Mouse (Mus musculus) erythroblast, embryonic 14.5 days (primary cell): ENCODE measurements around the gene Bach2. TPM values are rescaled to one million over a fixed set of nuclear protein-coding genes. Genes with fewer than 3 reads are reported as not detected.

ENCODE experiments used
- H3K27me3 ChIP-seq: 2 replicates; pipeline ENCODE4 v1.6.1; 2012; ENCODE audit warnings: inconsistent platforms; ENCODE audit not compliant: control insufficient read depth
- H3K36me3 ChIP-seq: 2 replicates; pipeline ENCODE4 v1.6.1; 2012; ENCODE audit warnings: mild to moderate bottlenecking, inconsistent platforms; ENCODE audit not compliant: control insufficient read depth
- H3K4me1 ChIP-seq: 2 replicates; pipeline ENCODE4 v1.6.1; 2012; ENCODE audit warnings: inconsistent platforms; ENCODE audit not compliant: control insufficient read depth
- H3K4me3 ChIP-seq: replicated peaks from 2 replicates; pipeline ENCODE3; 2012; ENCODE audit warnings: moderate library complexity, mild to moderate bottlenecking, inconsistent platforms
- H3K9me3 ChIP-seq: 2 replicates; pipeline ENCODE4 v1.6.1; 2012; ENCODE audit warnings: low read length, inconsistent platforms, mixed read lengths; ENCODE audit not compliant: control insufficient read depth
- GATA1 ChIP-seq: IDR thresholded peaks from 2 replicates; pipeline ENCODE4 v1.6.1; 2012; ENCODE audit warnings: low read length, inconsistent platforms, mixed read lengths
- TAL1 ChIP-seq: IDR thresholded peaks from 3 replicates; pipeline ENCODE4 v1.6.1; 2012; ENCODE audit warnings: low read length, inconsistent platforms, mixed read lengths
- polyA plus RNA-seq: library from polyadenylated mRNA; stranded (reverse); fragments of >175 nt; gene quantifications from 2 replicates; pipeline ENCODE4 v1.2.3, GENCODE M21; 2012

Gene Bach2
- polyA plus RNA-seq, 1 experiment, result 0.02 TPM

GRCm38 (mm10) chr4:32334765-32335164, 96.2 kb downstream of the Bach2 start:
- Histone ChIP-seq H3K9me3 (no peaks in the 10 kb centered on the region), H3K4me3 (no peak overlapping the region)
- TF ChIP-seq TAL1 (no peak), GATA1 (no peak)

GRCm38 (mm10) chr4:32335659-32336058, 97.1 kb downstream of the Bach2 start:
- H3K4me3 ChIP-seq, result no peak overlapping the region
- H3K9me3 ChIP-seq, result no peaks in the 10 kb centered on the region
- H3K27me3 ChIP-seq, result no peaks in the 10 kb centered on the region
- TF ChIP-seq GATA1 (no peak), TAL1 (no peak)
- peaks cover 17% of the 10 kb centered on the region for H3K4me1 ChIP-seq
- H3K36me3 ChIP-seq, result no peaks in the 10 kb centered on the region

More at GRCm38 (mm10) chr4:32334765-32335164, 96.2 kb downstream of the Bach2 start:
- no peaks in the 10 kb centered on the region for H3K36me3 ChIP-seq
- no peaks in the 10 kb centered on the region for H3K27me3 ChIP-seq
- H3K4me1 ChIP-seq, result peaks cover 17% of the 10 kb centered on the region

- Histone ChIP-seq H3K4me3 (no peak overlapping the region), H3K4me1 (peaks cover 14% of the 10 kb centered on the region), H3K36me3 (no peaks in the 10 kb centered on the region), H3K27me3 (no peaks in the 10 kb centered on the region), H3K9me3 (no peaks in the 10 kb centered on the region)
- TF ChIP-seq TAL1, result no peak
- TF ChIP-seq GATA1, result no peak
Measured at GRCm38 (mm10) chr4:32336642-32337041, 98.0 kb downstream of the Bach2 start.

- Histone ChIP-seq H3K4me3 (no peak overlapping the region), H3K36me3 (no peaks in the 10 kb centered on the region), H3K27me3 (no peaks in the 10 kb centered on the region), H3K9me3 (no peaks in the 10 kb centered on the region), H3K4me1 (peaks cover 14% of the 10 kb centered on the region)
- TF ChIP-seq TAL1 (no peak), GATA1 (no peak)
Measured at GRCm38 (mm10) chr4:32337638-32338037, 99.0 kb downstream of the Bach2 start.

- H3K36me3 ChIP-seq, result no peaks in the 10 kb centered on the region
- H3K4me1 ChIP-seq, result peaks cover 14% of the 10 kb centered on the region
- TF ChIP-seq GATA1, result no peak
- no peak for TF ChIP-seq TAL1
- H3K4me3 ChIP-seq, result no peak overlapping the region
- no peaks in the 10 kb centered on the region for H3K27me3 ChIP-seq
- H3K9me3 ChIP-seq, result no peaks in the 10 kb centered on the region
Measured at GRCm38 (mm10) chr4:32338451-32338850, 99.8 kb downstream of the Bach2 start.

- TF ChIP-seq GATA1, result no peak
- TF ChIP-seq TAL1, result no peak
- peaks cover 14% of the 10 kb centered on the region for H3K4me1 ChIP-seq
Measured at GRCm38 (mm10) chr4:32340844-32341243, 102.2 kb downstream of the Bach2 start.

GRCm38 (mm10) chr4:32342269-32342668, 103.7 kb downstream of the Bach2 start:
- no peaks in the 10 kb centered on the region for H3K9me3 ChIP-seq
- no peak overlapping the region for H3K4me3 ChIP-seq
- TF ChIP-seq TAL1 (no peak), GATA1 (no peak)
- no peaks in the 10 kb centered on the region; the same call in 1 of the 2 replicates for H3K27me3 ChIP-seq
- H3K36me3 ChIP-seq, result no peaks in the 10 kb centered on the region
- H3K4me1 ChIP-seq, result peaks cover 8% of the 10 kb centered on the region

More at GRCm38 (mm10) chr4:32340844-32341243, 102.2 kb downstream of the Bach2 start:
- Histone ChIP-seq H3K36me3 (no peaks in the 10 kb centered on the region), H3K9me3 (no peaks in the 10 kb centered on the region), H3K4me3 (no peak overlapping the region), H3K27me3 (no peaks in the 10 kb centered on the region; the same call in 1 of the 2 replicates)

- Histone ChIP-seq H3K9me3 (no peaks in the 10 kb centered on the region), H3K36me3 (no peaks in the 10 kb centered on the region), H3K4me1 (no peaks in the 10 kb centered on the region), H3K27me3 (no peaks in the 10 kb centered on the region; the same call in 1 of the 2 replicates), H3K4me3 (no peak overlapping the region)
- TF ChIP-seq GATA1 (no peak), TAL1 (no peak)
Measured at GRCm38 (mm10) chr4:32343256-32344165, 104.9 kb downstream of the Bach2 start.

GRCm38 (mm10) chr4:32344276-32344675, 105.7 kb downstream of the Bach2 start:
- H3K4me3 ChIP-seq, result no peak overlapping the region

More at GRCm38 (mm10) chr4:32344276-32344675, 105.7 kb downstream of the Bach2 start:
- no peaks in the 10 kb centered on the region for H3K9me3 ChIP-seq
- no peaks in the 10 kb centered on the region; the same call in 1 of the 2 replicates for H3K27me3 ChIP-seq
- H3K36me3 ChIP-seq, result no peaks in the 10 kb centered on the region
- H3K4me1 ChIP-seq, result no peaks in the 10 kb centered on the region
- TF ChIP-seq GATA1 (no peak), TAL1 (no peak)
